Mouse (Mus musculus) layer of hippocampus, adult 9-10 months (tissue): ENCODE measurements around the gene Cdh23.
"Not testable (repeated sequence)": the region's sequence is repeated elsewhere in the genome, so short reads cannot be mapped to it uniquely, and the experiment has no call there.

Source experiments
- DNase-seq: peaks from one replicate; pipeline ENCODE4 v3.0.0; 2022; ENCODE audit warnings: low spot score

Gene Cdh23

GRCm38 (mm10) chr10:60696390-60696789 lies at the start of gene Cdh23:
Gene Cdh23 (minus strand): TSS chr10:60696490.
- DNase-seq, result no peak

DNA sequence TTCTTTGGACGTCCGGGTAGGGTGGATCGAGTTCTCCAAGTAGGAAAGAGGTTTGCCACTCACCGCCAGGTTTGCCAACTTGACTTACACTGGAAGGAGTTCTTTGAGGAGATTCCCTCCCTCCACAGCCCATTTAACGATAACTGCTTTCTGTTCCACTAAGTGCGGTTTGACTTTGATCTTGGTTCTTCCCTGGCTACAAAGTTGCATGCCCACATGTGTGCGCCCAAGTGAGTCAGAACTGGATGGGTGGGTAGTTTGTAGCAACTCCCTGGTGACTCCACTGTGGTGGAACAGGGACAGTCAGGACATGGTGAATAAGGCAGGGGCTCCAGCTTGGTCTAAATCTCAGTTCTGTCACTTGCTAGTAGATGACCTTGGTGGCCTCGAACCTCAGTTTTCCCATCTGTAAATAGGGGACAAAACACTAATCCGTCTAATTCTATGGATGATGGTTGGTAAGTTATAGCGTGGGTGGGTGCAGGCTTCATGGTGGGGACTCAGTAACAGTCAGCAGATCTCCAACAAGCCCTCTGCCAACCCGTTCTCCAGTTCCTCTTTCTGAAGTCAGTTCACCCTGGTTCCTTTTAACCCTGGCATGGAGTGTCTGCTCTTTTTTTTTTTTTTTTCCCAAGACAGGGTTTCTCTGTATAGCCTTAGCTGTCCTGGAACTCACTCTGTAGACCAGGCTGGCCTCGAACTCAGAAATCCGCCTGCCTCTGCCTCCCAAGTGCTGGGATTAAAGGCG lies 48.4 kb upstream of the Cdh23 start:
- DNase-seq, result no peak

- DNase-seq, result no peak
Observed at GRCm38 (mm10) chr10:60743681-60744080, 47.4 kb upstream of the Cdh23 start.

DNA sequence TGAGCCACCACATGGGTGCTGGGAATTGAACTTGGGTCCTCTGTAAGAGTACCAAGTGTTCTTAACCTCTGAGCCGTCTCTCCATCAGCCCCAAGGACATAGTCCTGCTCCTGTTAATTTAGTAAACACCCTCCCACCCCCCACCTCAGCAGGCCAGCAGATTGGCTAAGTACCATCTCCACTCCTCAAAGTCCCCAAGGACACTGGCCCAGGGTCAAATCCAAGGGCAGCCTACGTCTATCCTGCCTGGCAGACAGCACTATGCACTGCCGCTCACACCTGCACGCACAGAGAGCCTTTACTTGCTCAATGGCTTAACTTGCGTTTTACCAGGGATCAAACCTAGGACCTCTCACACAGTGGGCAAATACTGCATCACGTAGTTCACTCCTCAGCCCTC lies 46.7 kb upstream of the Cdh23 start:
- DNase-seq, result no peak

DNA sequence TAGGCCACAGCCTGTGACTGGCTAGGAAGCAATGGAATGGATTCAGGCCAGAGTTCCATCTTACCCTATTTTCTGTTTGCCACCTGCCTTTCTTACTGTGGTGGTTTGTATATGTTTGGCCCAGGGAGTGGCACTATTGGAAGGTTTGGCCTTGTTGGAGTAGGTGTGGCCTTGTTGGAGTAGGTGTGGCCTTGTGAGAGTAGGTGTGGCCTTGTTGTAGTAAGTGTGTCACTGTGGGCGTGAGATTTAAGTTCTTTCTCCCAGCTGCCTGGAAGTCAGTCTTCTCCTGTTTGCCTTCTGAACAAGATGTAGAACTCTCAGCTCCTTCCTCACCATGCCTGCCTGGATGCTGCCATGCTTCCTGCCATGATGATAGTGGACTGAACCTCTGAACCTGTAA lies 46.0 kb upstream of the Cdh23 start:
- not testable (repeated sequence) for DNase-seq

GRCm38 (mm10) chr10:60741435-60741834 lies 45.1 kb upstream of the Cdh23 start:
- DNase-seq, result no peak

GRCm38 (mm10) chr10:60739619-60740363 lies 43.5 kb upstream of the Cdh23 start:
- no peak for DNase-seq

DNA sequence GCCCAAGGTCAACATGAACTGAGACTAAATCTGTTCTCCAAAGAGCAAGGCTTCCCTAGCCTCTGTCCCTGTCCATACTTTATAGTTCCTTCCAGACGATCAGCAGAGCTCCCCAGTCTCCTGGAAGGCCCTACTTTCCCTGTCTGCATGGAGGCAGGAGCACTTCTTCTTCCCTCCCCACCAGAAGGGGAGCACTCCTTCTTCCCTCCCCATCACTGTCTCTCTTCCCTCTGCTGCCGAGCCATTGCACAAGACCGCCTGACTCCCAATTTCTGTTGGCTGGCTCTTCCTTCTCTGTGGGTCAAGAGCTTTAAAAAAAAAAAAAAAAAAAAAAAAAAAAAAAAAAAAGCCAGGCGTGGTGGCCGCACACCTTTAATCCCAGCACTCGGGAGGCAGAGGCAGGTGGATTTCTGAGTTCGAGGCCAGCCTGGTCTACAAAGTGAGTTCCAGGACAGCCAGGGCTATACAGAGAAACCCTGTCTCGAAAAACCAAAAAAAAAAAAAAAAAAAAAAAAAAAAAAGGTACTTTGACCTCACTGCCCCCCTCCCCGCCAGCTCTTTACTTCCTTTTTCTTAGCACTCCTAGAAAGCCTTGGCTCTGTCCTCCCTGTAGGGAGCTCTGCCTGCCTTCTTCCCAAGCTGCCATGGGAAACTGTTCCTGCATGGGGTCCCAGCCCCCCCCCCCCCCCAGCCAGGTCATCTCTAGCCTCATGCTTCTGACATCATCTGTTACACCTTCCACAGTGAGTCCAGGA lies 41.8 kb upstream of the Cdh23 start:
- DNase-seq, result no peak

DNA sequence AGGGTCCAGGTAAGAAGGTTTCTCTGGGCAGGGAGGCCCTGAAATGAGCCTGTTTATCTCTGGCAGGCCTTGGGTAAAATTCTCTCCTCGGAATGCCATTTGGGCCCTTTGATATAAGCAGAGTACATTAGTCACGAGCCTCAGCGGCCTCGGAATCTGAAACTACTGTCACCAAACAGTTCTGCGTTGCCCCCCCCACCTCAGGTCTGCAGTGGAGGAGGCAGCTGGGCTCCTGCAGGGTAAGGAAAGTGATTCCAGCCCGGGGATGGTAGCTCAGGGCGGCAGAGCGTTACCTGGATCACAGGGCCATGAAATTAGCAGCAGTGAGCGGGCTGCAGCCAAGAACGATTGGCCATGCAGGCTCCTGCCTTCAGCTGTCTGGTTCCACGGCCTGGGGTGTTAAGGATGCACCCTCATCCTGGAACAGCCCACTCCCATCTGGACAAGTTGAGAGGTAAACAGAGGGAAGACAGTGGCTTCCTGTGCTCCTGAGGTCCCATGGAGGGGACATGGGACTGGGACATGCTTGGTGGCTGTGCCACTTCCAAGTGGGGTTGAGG lies 41.0 kb upstream of the Cdh23 start:
- no peak for DNase-seq

- no peak for DNase-seq
Observed at GRCm38 (mm10) chr10:60735737-60736136, 39.4 kb upstream of the Cdh23 start.

GRCm38 (mm10) chr10:60733471-60733870 lies 37.2 kb upstream of the Cdh23 start:
- DNase-seq, result no peak

DNA sequence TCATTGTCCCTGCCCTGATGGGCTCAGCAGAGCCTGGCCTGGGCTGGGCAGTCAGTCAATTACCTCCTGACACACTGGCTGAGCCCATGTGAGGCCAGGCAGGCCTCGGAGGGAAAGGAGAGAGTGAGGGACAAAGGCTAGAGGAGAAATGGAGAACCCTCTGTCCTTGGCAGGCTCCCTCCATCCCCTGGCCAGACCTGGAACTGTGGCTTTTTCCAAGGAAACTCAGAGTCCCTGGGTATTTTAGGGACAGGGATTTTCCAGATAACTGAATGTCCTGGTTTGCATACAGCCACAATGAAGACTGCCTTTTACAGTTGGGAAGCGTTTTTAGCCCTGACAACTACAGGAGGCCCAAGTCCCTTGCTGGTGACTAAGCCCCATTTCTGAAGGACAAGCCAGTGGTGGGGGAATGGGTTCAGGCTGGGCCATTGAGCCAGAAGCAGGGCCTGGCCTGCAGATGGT lies 36.1 kb upstream of the Cdh23 start:
- DNase-seq, result no peak

DNA sequence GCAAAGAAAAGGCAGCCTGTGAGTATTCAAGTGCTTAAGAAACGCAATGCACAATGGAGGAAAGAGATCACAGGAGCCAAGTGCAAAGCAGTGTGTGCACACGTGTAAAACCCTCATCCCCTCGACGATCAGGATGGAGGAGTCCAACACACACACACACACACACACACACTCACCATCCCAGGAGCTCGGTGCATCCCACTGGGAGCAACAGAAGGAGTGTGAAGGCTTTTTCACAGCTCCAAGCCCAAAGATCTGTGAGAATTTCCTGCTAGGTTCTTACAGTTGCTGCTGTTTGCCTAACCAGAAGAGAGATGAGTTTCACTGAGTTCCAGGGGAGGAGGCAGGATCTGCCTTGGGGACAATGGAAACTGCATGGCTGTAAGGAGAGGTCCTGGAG lies 35.5 kb upstream of the Cdh23 start:
- DNase-seq, result no peak

DNA sequence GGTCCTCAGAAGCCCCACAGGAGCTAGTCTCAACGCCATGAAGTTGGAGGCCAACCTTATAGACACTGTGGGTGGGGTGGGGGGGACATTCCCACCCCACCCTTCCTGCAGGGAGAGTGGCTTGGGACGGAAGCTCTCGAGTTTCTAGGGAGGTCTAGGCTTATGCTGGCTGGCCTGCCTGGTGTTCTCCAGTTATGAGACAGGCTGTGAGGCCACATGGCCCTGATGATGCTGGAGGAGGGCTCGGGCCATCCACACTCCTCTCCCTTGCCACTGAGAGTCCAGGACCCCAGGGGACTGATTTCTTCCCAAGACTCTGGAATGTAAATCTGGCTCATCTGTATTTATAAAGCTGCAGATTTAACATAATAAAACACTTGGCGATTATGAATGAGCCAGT lies 31.0 kb upstream of the Cdh23 start:
- DNase-seq, result no peak

- DNase-seq, result no peak
Observed at GRCm38 (mm10) chr10:60726896-60727295, 30.6 kb upstream of the Cdh23 start.

- DNase-seq, result no peak
Observed at GRCm38 (mm10) chr10:60724496-60724895, 28.2 kb upstream of the Cdh23 start.

GRCm38 (mm10) chr10:60723345-60723744 lies 27.1 kb upstream of the Cdh23 start:
- DNase-seq, result no peak

GRCm38 (mm10) chr10:60721640-60722039 lies 25.4 kb upstream of the Cdh23 start:
- no peak for DNase-seq

- no peak for DNase-seq
Observed at GRCm38 (mm10) chr10:60720461-60720860, 24.2 kb upstream of the Cdh23 start.

GRCm38 (mm10) chr10:60718491-60718890 lies 22.2 kb upstream of the Cdh23 start:
- DNase-seq, result no peak

DNA sequence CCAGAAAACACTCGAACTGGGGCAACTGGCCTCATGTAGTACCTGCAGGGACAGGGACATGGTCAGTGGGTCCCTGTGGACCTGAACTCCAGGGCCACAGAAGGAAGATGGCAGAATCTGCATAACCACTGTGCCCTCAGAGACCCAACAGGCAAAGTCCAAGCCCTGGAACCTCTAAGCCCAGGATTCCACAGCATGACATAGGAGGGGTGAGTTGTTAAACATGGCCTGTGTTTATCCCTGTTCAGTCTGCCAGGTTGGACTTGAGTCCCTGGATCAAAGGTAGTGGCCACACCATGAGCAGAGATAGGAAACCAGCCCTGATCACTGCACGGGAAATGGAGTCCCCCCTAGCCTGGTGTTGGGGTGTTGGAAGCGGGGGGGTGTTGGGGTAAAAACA lies 20.2 kb upstream of the Cdh23 start:
- no peak for DNase-seq

GRCm38 (mm10) chr10:60712299-60712698 lies 16.0 kb upstream of the Cdh23 start:
- DNase-seq, result not testable (repeated sequence)
